Mouse (Mus musculus) neural tube, embryonic 13.5 days (tissue): ENCODE data around the gene Idi2. TPM values are rescaled to one million over a fixed set of nuclear protein-coding genes. Genes with fewer than 3 reads are reported as not detected.
"Not testable (repeated sequence)": the region's sequence is repeated elsewhere in the genome, so short reads cannot be mapped to it uniquely, and the experiment has no call there.

Experiments used
- ATAC-seq: fragments of 200-750 bp; cut with Nextera tagmentation; 2 replicates; pipeline ENCODE4 v1.8.0; 2017; ENCODE audit warnings: low read depth, mild to moderate bottlenecking, moderate TSS enrichment, moderate library complexity
- H3K27ac ChIP-seq: fragments of 300-500 bp; sonication (generic); replicated peaks from 2 replicates; pipeline ENCODE4 v1.5.1; 2015; ENCODE audit warnings: moderate library complexity, mild to moderate bottlenecking, inconsistent platforms
- H3K27me3 ChIP-seq: fragments of 300-500 bp; sonication (generic); 2 replicates; pipeline ENCODE4 v1.6.1; 2015; ENCODE audit warnings: mild to moderate bottlenecking, inconsistent platforms
- H3K36me3 ChIP-seq: fragments of 300-500 bp; sonication (generic); 2 replicates; pipeline ENCODE4 v1.6.1; 2015; ENCODE audit warnings: mild to moderate bottlenecking, inconsistent platforms
- H3K4me1 ChIP-seq: fragments of 300-500 bp; sonication (generic); replicated peaks from 2 replicates; pipeline ENCODE4 v1.6.1; 2015; ENCODE audit warnings: inconsistent platforms
- H3K4me2 ChIP-seq: fragments of 300-500 bp; sonication (generic); 2 replicates; pipeline ENCODE4 v1.6.1; 2015; ENCODE audit warnings: inconsistent platforms, mild to moderate bottlenecking, moderate library complexity
- H3K4me3 ChIP-seq: fragments of 300-500 bp; sonication (generic); 2 replicates; pipeline ENCODE4 v1.5.1; 2015; ENCODE audit warnings: mild to moderate bottlenecking, inconsistent platforms
- H3K9ac ChIP-seq: fragments of 300-500 bp; sonication (generic); 2 replicates; pipeline ENCODE4 v1.6.1; 2015; ENCODE audit warnings: moderate library complexity, mild to moderate bottlenecking, inconsistent platforms
- H3K9me3 ChIP-seq: fragments of 300-500 bp; sonication (generic); 2 replicates; pipeline ENCODE4 v1.6.1; 2016; ENCODE audit warnings: inconsistent platforms
- whole genome bisulfite sequencing: fragments of 180-500 bp; shearing (Covaris S2); methylation state at CpG from one replicate; pipeline ENCODE4 v1.1.7; 2015; 5-methylcytosine and 5-hydroxymethylcytosine counted together
- polyA plus RNA-seq: library from polyadenylated mRNA; unstranded; fragments of >200 nt; fragmentation: Nextera tagmentation; extraction: Ambion mirVana; gene quantifications from 2 replicates; pipeline ENCODE4 v1.2.1, GENCODE M21; 2015

Gene Idi2
- polyA plus RNA-seq, 1 experiment from 2014 or later = not detected

- not testable (repeated sequence) for H3K4me2 ChIP-seq, H3K36me3 ChIP-seq, H3K4me1 ChIP-seq, H3K27ac ChIP-seq, ATAC-seq, H3K9me3 ChIP-seq, H3K4me3 ChIP-seq, H3K9ac ChIP-seq, H3K27me3 ChIP-seq
- WGBS = 69% methylated on average over 3 of the region's 3 CpGs
These were observed 8.6 kb downstream of the Idi2 start for GRCm38 (mm10) chr13:8961128-8961888.

GRCm38 (mm10) chr13:8962266-8962665, 9.6 kb downstream of the Idi2 start:
- H3K4me2 ChIP-seq, H3K4me1 ChIP-seq, H3K36me3 ChIP-seq, H3K27ac ChIP-seq, H3K27me3 ChIP-seq, H3K4me3 ChIP-seq, H3K9me3 ChIP-seq, H3K9ac ChIP-seq, ATAC-seq: not testable (repeated sequence)
- WGBS = 37% methylated on average over 5 of the region's 5 CpGs

- no peaks in the 10 kb centered on the region for H3K9me3 ChIP-seq
- WGBS = 97% methylated on average over 5 of the region's 5 CpGs
- no peak overlapping the region for H3K27ac ChIP-seq
- peaks cover 32% of the 10 kb centered on the region for H3K36me3 ChIP-seq
- H3K4me2 ChIP-seq = no peak overlapping the region
- no peaks in the 10 kb centered on the region for H3K27me3 ChIP-seq
- H3K4me1 ChIP-seq = no peaks in the 10 kb centered on the region
- H3K9ac ChIP-seq = no peak overlapping the region
- H3K4me3 ChIP-seq = no peak overlapping the region
- no peak for ATAC-seq
These were observed 12.6 kb downstream of the Idi2 start for GRCm38 (mm10) chr13:8965224-8965623.

DNA sequence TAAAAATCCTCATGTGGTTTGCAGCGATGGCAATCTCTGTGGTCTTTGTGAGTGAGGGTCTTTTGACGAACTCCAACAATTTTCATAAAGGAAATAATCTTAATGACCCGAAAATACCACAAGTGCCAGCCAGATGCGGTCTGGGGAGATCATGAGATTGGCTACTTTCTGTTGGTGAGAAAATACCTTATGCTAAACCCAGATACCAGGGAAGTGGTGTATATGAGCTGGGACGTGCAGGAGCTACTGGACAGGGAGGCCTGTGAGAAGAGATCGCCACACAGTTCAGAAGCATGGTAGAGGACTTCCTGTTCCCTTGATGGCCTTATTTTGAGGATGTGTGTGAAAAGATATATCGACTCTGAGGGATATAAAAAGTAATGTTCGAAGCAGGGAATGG, 15.1 kb downstream of the Idi2 start:
- H3K27ac ChIP-seq = no peak overlapping the region
- no peaks in the 10 kb centered on the region for H3K9me3 ChIP-seq
- 93% methylated on average over 8 of the region's 8 CpGs for WGBS
- peaks cover 52% of the 10 kb centered on the region for H3K36me3 ChIP-seq
- ATAC-seq = no peak
- H3K4me1 ChIP-seq = no peaks in the 10 kb centered on the region
- H3K9ac ChIP-seq = no peak overlapping the region
- no peak overlapping the region for H3K4me3 ChIP-seq
- H3K27me3 ChIP-seq = no peaks in the 10 kb centered on the region
- H3K4me2 ChIP-seq = no peak overlapping the region

GRCm38 (mm10) chr13:8972369-8972768, 19.7 kb downstream of the Idi2 start:
- Histone ChIP-seq H3K27me3 (no peaks in the 10 kb centered on the region), H3K9ac (no peak overlapping the region), H3K4me1 (no peaks in the 10 kb centered on the region), H3K4me2 (no peak overlapping the region), H3K27ac (no peak overlapping the region), H3K4me3 (no peak overlapping the region), H3K36me3 (peaks cover 92% of the 10 kb centered on the region), H3K9me3 (no peaks in the 10 kb centered on the region)
- no peak for ATAC-seq

DNA sequence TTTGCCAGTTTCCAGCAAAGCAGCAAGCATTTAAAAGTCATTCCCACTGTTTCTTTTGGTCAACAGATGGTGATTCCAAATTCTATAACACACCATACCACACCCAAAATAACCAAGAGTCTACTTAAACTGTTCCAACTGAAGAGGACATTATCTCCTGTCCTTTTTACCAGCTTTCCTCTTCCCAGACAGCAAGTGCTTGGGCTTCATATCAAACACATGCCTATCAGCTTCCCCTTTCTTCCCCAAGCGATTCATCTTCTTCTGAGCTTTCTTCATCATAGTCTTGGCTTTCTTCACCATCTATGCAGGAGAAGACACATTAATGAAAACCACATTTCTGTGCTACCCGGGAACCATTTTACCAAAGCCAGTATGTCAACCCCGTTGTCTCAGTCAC, 20.3 kb downstream of the Idi2 start:
- Histone ChIP-seq H3K9me3 (no peaks in the 10 kb centered on the region), H3K27ac (no peak overlapping the region), H3K4me3 (no peak overlapping the region), H3K27me3 (no peaks in the 10 kb centered on the region), H3K9ac (no peak overlapping the region), H3K36me3 (peaks cover 92% of the 10 kb centered on the region), H3K4me2 (no peak overlapping the region), H3K4me1 (no peaks in the 10 kb centered on the region)
- ATAC-seq = no peak
- WGBS = 95% methylated on average over 3 of the region's 3 CpGs

- ATAC-seq = no peak
- 90% methylated on average over 6 of the region's 6 CpGs for WGBS
- no peak overlapping the region for H3K27ac ChIP-seq
These were observed 39.6 kb downstream of the Idi2 start for GRCm38 (mm10) chr13:8992231-8992630.

GRCm38 (mm10) chr13:8995159-8995989, 42.7 kb downstream of the Idi2 start:
- ATAC-seq = peak; percentile 79
- peaks cover 14% of the 10 kb centered on the region; the same call in 1 of the 2 replicates for H3K36me3 ChIP-seq

More at GRCm38 (mm10) chr13:8992231-8992630, 39.6 kb downstream of the Idi2 start:
- Histone ChIP-seq H3K4me3 (no peak overlapping the region), H3K9me3 (no peaks in the 10 kb centered on the region), H3K9ac (no peak overlapping the region), H3K27me3 (no peaks in the 10 kb centered on the region), H3K4me1 (peaks cover 23% of the 10 kb centered on the region), H3K4me2 (no peak overlapping the region), H3K36me3 (peaks cover 44% of the 10 kb centered on the region)

DNA sequence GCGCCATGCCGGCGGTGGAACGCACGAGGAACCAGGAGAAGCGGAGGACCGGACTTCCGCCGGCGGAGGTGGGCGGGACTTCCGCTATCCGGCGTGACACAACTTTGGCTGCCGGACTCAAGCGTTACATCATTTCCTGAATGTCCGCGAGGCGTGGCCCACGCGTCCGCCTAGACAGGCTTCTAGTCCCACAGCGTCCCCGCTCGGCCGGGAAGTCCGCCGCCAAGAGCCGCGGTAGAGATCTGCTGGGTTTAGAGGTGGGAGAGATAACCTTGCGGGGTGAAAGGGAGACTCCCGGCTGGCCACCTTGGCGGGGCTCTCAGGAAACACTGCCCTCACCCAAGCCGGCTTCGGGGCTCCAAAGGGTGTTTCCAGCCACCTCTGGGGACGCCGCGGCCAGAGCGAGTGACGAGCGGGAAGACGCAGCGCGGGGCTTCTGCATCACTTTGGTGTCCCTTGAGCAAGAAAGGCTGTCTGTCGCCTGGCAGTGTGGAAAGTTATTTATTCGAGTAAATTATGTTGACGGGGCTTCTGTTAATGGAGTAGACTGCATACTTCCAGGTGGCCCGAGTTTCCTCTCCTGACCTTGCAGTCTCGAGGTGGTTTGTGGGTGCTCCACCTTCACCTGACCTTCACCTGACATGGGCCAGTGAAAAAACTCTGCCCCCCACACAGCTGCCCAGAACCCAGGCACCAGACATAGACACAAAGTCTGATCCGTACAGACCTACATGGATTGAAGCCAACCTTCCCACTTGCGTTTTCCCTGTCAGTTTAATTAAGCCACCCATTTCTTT, 43.5 kb downstream of the Idi2 start, which contains the start of gene Gtpbp4:
Gene Gtpbp4, minus strand, starts transcription at position 94 of the 797 bp plus-strand sequence.
- Histone ChIP-seq H3K9ac (peak within 1 kb of the TSS; percentile 94), H3K36me3 (peaks cover 5% of the 10 kb centered on the region; the same call in 1 of the 2 replicates), H3K4me3 (peak within 1 kb of the TSS; percentile 99), H3K4me1 (peaks cover 23% of the 10 kb centered on the region), H3K4me2 (peak within 1 kb of the TSS; percentile 94), H3K27ac (peak within 1 kb of the TSS; percentile 90), H3K9me3 (no peaks in the 10 kb centered on the region), H3K27me3 (no peaks in the 10 kb centered on the region)
- WGBS = under 1% methylated on average over 51 of the region's 51 CpGs
- peak; percentile 99 for ATAC-seq

More at GRCm38 (mm10) chr13:8995159-8995989, 42.7 kb downstream of the Idi2 start:
- Histone ChIP-seq H3K4me1 (peaks cover 23% of the 10 kb centered on the region), H3K4me2 (peak overlapping the region; percentile 94), H3K9ac (peak overlapping the region; percentile 94), H3K4me3 (peak overlapping the region; percentile 99), H3K27ac (peak overlapping the region; percentile 78), H3K27me3 (no peaks in the 10 kb centered on the region), H3K9me3 (no peaks in the 10 kb centered on the region)
- 5% methylated on average over 33 of the region's 33 CpGs for WGBS

- H3K4me3 ChIP-seq, ATAC-seq, H3K9me3 ChIP-seq, H3K9ac ChIP-seq, H3K27me3 ChIP-seq, H3K27ac ChIP-seq, H3K4me2 ChIP-seq, H3K36me3 ChIP-seq: not testable (repeated sequence)
- WGBS = 88% methylated on average over 5 of the region's 5 CpGs
- H3K4me1 ChIP-seq = peaks cover 23% of the 10 kb centered on the region
These were observed 44.6 kb downstream of the Idi2 start for GRCm38 (mm10) chr13:8997221-8997620.

DNA sequence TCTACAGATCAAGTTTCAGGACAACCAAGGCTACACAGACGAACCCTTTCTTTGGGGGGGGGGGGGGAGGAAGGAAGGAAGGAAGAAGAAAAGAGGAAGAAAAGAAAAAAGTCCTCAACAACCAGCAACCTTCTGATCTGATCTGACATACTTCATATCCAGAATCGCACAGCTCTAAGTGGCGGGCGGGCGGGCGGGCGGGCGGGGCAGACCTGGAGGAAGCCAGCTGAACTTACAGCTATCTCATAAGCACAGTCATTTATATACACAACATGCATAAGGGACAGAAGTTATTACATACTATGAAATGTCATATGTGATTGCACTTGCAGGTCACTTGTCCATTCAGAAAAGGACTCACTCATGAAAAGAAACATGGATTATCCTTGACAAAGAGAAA, 46.8 kb downstream of the Idi2 start:
- Histone ChIP-seq H3K4me1 (peaks cover 14% of the 10 kb centered on the region), H3K9me3 (no peaks in the 10 kb centered on the region), H3K27me3 (no peaks in the 10 kb centered on the region), H3K27ac (no peak overlapping the region), H3K36me3 (no peaks in the 10 kb centered on the region), H3K9ac (no peak overlapping the region), H3K4me3 (no peak overlapping the region), H3K4me2 (no peak overlapping the region)
- 82% methylated on average over 8 of the region's 8 CpGs for WGBS
- ATAC-seq = no peak

DNA sequence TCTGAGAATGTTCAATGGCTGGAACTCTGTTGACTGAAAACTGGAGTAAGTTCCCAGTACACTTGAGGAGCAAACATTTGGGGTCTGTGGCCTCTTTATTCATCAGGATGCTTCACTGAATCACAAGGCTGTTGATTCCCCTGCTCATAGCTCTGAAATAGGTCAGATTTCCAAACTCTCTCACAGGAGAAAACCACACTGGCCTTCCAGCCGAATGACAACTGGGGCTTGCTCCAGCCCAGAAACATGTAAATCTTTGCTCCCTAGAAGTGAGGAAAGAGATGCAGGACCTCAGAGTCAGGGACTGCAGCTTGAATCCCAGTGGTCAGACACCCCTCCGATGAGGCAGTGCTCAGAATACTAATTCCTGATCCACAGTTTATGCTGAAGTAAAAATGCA, 50.6 kb downstream of the Idi2 start:
- no peak overlapping the region for H3K27ac ChIP-seq
- no peaks in the 10 kb centered on the region for H3K4me1 ChIP-seq
- H3K4me2 ChIP-seq = no peak overlapping the region
- no peak overlapping the region for H3K9ac ChIP-seq
- H3K36me3 ChIP-seq = no peaks in the 10 kb centered on the region
- H3K9me3 ChIP-seq = no peaks in the 10 kb centered on the region
- 79% methylated on average over 2 of the region's 2 CpGs for WGBS
- H3K4me3 ChIP-seq = no peak overlapping the region
- no peak for ATAC-seq
- no peaks in the 10 kb centered on the region for H3K27me3 ChIP-seq
